Mouse (Mus musculus) left cerebral cortex, postnatal 25 days (tissue): ENCODE data around the gene 6030468B19Rik. TPM values are rescaled to one million over a fixed set of nuclear protein-coding genes. Genes with fewer than 3 reads are reported as not detected.
"Not testable (repeated sequence)": the region's sequence is repeated elsewhere in the genome, so short reads cannot be mapped to it uniquely, and the experiment has no call there.

Experiments used
- DNase-seq, 2 experiments: peaks; one replicate each; pipeline ENCODE4 v3.0.0; 2022; ENCODE audit warnings: low spot score in 2 of 2, mixed read lengths in 1 of 2
- intact Hi-C: fragments of 180-260 bp; cut with DNase I; formaldehyde crosslinking; loops from one replicate; pipeline ENCODE4 v1.15.1; 2025
- total RNA-seq, 2 experiments: library from RNA; stranded (reverse); gene quantifications; 2 replicates each; pipeline ENCODE4 v1.2.3; 2021

6030468B19Rik gene
- total RNA-seq, 2 experiments from 2014 or later, result 0.53 TPM; not detected in 1

DNA sequence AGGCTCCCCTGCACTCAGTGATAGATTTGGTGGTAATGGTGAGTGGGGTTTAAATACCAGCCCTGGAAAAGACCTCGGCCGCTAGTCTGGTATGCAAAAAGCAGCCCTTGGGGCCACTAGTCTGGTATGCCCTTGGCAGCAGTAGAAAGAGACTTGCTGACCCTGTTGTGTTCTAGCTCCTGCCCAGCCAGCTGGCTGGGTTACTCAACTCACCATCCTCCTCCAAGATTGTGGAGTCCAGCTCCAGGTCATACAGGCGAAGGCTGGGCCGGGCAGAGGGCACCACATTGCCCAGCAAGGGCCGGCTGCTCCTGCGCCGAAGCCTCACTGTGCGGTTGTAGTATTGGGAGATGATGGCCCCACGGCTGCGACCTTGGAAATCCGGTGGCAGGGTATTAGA is 19.4 kb upstream of the 6030468B19Rik start:
- DNase-seq, result no peak
- intact Hi-C loops, result no loop called here

DNA sequence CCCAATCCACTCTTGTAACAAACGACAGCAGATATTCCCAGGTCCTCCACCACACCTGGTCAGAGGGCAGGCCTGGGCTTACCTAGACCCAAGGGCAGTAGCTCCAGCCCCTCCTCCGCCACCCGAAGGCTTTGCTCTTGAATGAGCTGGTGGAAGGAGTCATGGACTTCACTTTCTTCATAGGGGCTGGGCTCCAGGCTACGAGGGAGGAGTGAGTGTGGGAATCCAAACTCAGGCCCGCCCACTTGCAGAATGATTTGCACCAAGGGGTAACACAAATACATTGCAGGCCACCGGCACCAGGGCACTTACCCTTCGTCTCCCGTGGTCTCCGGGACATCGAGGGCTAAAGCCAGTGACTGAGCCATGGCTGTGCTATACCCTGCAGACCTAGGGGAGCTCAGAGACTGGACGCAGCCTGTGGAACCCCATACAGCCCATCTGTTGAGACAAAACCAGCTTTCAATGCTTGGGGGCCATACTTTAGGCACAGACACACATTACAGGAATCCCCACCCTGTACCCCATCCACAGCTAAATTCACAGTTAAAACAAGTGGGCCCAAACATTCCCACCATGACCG is 18.5 kb upstream of the 6030468B19Rik start:
- DNase-seq, result no peak
- intact Hi-C loops, result no loop called here

DNA sequence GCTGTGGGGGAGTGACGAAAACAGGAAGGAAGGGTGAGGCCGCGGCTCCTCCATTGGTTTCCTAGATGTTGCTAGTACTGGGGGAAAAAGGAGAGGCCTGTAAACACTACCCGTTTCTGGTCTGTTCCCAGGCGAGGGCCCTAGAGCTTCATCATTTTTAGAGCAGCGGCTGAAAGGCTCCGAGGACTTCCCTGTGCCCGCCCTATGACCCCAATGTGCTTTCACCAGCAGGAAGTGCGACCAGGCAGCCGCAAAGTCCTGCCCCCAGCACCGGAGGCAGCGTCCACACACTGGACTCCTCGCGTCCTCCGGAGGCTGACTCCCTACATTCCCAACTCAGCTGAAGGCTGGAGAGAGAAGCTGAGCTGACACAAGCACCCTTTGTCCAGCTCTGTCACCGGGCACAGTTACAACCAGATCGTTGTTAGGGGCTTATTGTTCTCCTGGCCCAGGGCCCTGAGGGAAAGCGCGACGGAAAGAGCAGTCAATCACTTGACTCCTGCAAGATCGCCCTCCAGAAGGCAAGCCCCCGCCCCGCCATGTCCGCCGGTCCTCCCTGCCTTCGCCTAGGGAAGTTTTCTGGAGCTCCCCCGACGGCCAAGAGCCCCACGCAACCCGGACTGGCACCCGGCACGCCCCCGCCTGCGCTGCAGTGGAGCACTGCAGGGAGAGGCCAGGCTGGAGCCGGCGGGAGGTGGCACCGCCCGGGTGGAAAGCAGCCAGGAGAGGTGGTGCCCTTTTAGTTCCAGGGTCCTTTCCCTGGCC is 17.8 kb upstream of the 6030468B19Rik start:
- no peak for DNase-seq
- intact Hi-C loops, result no loop called here

DNA sequence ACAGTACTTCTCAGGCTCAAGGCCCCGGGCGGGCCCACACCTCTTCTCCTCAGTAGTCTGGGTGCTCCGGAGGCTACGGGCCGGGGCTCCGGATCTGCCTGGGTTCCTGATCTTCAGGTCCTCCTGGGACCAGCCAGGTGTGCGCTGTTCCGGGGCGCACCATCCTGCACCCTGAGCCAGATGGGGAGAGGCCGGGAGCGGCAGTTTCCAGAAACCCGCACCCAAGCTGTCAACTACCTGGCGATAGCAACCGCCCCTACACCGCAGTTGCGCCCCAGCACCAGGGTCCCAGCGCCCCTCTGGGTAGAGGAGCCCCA is 17.3 kb upstream of the 6030468B19Rik start:
- intact Hi-C loops, result no loop called here

DNA sequence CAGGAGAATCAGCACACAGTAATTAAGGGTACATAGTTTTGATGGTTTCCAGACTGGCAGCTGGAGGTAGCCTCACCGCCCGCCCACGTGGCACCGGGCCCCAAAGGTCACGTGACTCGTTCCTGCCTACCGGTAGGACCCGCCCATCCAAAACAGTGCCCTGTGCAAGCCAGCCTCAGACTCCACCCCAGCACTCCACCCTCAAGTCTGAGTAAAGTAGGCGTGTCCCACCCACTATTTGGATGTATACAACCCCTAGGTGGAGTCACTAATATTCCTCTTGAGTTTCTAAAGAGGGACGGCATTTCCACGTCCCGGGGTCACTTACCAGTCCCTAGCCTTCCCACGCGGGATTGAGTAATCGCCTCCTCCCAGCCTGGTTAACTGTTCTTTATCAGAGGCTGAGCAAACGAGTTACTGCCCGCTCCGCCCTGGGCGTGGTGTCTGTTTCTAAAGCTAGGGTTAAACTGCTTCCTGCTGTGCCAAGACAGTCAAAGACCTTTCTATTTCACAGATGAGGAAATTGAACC is 16.8 kb upstream of the 6030468B19Rik start:
- intact Hi-C loops, result no loop called here
- DNase-seq, result no peak

More for the DNA sequence above, 17.3 kb upstream of the 6030468B19Rik start:
- DNase-seq, result no peak

DNA sequence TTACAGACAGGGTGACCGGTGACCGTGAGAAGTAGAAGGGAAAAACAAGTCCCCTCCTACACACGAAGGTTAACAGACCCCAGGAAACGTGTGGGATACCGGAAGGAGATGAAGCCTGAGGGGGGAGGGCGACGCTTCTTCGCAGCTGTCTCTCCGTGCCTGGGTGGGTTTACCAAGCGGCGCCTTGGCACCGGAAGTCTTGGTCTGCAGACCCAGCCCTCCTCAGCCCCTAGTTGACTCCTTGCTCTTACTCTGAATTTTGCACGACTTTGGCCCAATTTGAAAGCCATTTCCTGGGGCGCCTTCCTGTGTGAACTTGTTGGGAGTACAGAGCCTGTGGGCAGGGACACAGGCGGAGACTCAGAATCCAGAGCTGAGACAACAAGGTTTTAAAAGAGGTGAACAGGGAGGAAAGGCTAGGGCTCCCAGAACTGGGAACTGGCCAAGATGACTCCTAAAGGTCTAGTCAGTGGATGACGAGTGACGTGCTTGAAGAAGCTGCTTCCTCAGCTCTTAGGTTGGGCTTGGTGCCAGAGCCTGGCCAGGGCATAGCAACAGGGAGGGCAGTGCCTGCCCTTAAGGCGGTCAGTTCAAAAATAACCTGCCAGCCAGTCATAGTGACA is 16.1 kb upstream of the 6030468B19Rik start:
- intact Hi-C loops, result no loop called here
- DNase-seq, result no peak

DNA sequence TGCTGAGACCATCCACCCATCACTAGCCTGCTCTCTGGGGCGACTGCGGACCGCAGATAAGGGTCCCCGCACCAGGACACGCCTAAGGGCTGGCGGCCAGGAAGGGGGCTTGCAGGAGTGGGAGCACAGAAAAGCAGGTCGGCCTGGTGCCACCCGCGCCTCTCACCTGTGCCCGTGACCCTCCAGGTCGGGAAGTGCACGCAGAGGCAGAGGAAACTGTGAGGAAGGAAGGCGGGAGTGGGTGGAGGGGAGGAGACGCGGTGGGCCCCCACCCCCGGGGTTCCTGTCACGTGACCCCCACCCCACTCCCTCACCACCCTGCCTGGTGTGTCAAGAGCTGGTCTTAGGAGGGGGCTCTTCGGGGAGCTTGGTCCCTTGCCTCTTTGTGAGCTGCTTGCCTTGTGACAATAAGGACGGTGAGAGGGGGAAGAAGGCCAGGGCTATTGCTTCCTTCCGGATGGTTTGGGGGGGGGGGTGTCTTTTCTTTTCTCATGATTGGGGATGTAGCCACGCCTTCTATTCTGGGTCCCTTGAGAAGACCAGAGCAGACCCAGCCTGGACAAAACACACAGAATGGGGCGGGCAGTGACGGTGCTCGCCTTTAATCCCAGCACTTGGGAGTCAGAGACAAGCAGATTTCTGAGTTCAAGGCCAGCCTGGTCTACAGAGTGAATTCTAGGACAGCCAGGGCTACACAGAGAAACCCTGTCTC is 15.3 kb upstream of the 6030468B19Rik start, which contains the start of the genes Tmc8 and Tmc6:
TSS of gene Tmc8 (plus strand) at position 84 of the 712 bp plus-strand sequence.
TSS of gene Tmc6 (minus strand) at position 206 of the 712 bp plus-strand sequence.
- DNase-seq, result no peak
- intact Hi-C loops, result no loop called here

DNA sequence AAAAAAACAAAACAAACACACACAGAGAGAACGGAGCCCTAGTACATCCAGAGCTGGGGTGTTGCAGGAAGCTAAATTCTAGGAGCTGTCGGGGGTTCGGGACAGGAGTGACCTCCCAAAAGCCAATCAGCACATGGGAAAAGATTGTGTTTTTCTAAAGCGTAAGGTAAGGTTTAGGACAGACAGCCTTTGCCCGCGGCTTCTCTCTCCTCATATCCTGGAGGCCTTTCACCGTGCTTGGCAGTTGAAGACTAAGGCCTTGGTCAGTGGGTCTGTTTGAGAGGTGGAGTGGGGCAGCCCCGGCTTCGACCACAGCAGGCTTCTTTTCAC is 14.8 kb upstream of the 6030468B19Rik start:
- DNase-seq, result no peak
- intact Hi-C loops, result no loop called here

DNA sequence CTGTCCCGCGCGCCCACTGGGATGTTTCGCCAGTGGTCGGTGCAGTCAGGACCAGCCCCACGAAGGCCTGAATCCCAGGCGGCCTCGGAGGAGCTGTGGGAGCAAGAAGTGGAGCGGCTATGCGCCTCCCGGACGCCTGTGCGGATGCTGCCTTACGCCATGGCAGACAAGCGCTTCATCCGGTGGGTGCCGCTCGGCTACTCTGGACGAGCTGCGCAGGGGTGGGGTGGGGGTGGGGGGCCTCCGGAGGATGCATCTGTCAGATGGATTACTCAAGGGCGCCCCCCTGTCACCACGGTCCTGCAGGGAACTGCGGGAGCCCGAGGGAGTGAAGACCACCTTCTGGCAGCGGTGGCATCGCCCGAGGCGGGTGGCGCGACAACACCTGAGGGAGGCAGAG is 14.4 kb upstream of the 6030468B19Rik start:
- DNase-seq, result no peak
- intact Hi-C loops, result no loop called here

DNA sequence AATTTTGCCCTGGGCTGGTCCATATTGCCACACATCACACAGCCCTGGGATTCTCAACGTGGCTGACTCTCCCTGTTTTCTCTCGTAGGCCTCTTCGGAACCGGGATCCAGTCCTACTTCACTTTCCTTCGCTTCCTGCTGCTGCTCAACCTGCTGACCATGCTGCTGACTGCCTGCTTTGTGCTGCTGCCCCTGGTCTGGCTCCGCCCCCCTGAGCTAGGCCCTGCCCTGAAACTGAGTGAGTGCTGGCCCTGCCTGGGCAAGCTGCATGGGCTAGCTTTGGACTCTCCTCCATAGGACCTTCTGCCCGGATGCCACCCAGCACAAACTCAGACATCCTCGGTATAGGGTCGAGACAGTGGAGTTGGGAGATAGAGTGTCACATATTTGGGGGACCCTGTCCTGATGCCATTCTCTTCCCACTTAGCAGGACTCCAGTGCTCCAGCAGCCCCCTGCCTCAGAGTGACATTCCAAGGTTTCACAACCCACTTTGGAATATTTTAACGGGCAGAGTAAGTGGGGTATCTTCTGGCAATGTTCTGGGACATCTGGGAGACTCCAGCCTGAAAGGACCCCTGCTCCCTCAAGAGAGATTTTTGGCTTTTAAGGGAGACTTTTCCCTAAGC is 13.7 kb upstream of the 6030468B19Rik start:
- intact Hi-C loops, result no loop called here
- DNase-seq, result no peak

DNA sequence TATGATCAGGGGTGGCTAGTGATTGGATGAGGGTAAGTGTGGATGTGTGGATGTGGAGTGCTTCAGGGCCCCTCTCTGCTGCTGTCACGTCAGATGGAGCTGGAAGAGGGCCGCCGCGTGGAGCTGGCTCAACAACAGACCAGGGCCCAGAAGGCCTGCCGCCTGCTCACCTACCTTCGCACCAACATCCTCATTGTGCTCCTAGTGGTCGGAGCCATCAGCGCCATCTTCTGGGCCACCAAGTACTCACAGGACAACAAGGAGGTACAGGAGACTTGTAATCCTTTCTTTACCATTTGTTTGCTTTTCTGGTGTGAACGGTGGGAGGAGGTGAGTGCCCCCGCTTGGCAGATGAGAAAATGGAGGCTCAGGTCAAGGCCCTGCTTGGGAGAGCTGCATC is 11.2 kb upstream of the 6030468B19Rik start:
- peak in 1 of 2 experiments; percentile 65 for DNase-seq
- intact Hi-C loops, result loop anchor here (2.0 kb wide), 1 partner anchor 77 kb away; no protein-coding TSS in a partner anchor

DNA sequence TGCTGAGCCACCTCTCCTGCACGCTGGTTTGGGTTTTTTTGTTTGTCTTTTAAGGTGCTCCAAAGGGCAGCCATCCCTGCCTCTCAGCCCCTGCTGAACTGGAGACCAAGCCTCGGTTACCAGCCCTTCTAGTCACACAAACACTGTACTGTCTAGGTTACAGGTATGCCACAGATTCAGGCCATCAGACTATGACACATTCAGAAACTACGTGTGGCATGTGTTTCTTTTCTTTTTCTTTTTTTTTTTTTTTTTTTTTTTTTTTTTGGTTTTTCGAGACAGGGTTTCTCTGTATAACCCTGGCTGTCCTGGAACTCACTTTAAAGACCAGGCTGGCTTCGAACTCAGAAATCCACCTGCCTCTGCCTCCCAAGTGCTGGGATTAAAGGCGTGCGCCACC is 9.0 kb upstream of the 6030468B19Rik start:
- intact Hi-C loops, DNase-seq: not testable (repeated sequence)

DNA sequence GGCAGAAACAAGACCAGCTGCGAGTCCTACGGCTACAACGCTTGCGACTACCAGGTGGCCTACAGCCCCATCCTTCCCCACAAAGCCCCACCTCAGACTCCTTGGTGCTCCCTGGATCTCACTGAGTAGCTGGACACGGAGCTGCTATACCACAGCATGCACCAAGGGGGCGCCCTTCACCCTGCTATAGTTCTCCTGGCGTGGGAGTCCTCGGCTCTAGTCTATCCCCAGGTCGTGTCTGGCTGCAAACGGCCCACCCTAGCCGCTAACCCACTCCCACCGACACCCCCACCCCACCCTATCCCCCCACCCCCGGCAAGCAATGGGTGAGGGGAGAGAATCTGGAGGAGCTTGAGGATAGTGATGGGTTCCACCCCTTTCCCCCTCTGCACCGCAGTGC is 7.2 kb upstream of the 6030468B19Rik start:
- peak in 1 of 2 experiments; percentile 66 for DNase-seq
- intact Hi-C loops, result loop anchor here (1.0 kb wide), 1 partner anchor 34 kb away; no protein-coding TSS in a partner anchor

DNA sequence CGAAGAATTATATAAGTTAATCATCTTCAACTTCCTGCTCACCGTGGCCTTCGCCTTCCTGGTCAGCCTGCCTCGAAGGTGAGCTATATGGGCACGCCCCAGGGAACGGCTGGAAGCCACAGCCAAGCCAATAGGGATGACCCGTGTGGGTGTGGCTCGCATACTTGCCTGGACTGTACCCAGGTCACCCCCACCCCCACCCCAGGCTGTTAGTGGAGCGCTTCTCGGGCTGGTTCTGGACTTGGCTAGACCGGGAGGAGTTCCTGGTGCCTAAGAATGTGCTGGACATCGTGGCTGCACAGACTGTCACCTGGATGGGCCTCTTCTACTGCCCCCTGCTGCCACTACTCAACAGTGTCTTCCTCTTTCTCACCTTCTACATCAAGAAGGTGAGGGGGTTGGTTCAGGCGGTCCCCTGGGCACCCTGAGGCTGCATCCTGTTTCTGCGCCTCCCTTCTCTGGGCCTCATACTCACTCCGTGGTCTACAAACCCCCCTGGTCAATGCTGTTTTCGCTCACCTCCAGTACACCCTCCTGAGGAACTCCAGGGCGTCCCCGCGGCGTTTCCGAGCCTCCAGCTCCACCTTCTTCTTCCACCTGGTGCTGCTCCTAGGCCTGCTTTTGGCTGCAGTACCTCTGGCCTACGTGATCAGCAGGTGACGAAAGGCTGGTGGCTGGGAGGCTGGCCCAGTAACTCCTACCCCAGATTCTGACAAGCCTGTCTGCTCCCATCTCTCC is 6.6 kb upstream of the 6030468B19Rik start:
- intact Hi-C loops, result loop anchor here (1.0 kb wide), 1 partner anchor 33 kb away; no protein-coding TSS in a partner anchor

DNA sequence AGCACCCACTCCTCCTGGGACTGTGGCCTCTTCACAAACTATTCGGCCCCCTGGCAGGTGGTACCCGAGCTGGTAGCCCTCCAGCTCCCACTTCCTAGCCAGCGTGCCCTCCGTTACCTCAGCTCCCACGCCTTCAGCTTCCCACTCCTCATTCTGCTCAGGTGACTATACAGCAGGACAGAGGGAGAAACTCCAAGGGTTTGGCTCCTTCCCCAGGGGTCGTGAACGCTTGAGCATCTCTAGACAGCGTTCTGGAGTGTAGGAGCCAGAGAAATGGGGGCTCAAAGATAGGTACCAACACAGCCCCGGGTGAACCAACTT is 6.1 kb upstream of the 6030468B19Rik start:
- DNase-seq, result no peak
- intact Hi-C loops, result no loop called here

More for the DNA sequence above, 6.6 kb upstream of the 6030468B19Rik start:
- DNase-seq, result no peak

DNA sequence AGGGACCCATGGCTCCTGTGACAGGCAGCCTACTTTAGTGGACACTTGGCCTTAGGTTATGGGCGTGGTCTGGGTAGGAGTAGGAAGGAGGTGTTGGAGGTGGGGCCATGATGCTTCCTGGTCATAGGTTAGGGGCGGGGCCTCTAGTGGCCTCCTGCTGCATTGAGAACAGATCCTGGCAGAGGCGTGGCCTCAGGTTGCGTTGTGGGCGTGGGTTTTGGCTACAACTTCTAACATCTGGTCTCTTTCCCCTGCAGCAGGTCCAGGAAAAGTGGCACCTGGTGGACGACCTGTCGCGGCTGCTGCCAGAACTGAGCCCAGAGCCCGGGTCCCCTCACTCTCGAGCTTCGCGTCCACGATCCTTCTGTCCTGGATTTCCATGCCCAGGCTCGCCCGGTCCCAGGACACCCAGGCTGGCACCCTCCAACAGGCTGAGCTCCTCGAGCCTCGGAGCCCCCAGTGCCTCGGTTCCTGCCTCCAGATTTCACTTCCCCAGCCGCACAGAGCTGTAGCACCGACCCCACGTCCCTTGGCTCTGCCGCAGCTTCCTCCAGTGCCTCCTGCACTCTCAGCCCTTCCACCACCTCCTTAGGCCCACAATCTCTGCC is 5.1 kb upstream of the 6030468B19Rik start:
- intact Hi-C loops, result no loop called here
- no peak for DNase-seq

DNA sequence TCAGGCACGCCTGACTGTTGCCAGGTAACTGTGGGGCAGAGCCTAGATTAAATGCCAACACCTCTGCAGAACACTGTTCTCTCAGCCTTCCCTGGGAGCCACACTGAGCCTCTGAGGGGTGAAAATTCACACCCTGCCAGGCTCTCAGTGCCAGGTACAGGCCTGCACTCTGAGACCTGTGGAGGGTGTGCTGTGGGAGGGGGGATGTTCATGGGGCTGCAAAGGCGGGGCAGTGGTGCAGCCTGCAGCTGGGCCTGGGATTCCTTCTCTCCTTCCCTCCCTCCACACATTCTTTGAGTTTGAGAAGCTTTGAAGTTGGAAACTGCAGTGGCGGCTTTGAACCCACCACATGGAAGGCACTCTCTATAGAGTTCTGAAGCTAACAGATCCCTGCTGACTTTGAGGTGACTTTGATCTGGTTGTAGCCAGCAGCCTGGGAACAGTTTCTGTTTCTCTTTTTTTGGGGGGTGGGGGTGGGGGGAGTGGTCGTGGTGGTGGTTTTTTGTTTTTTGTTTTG is 3.4 kb upstream of the 6030468B19Rik start:
- intact Hi-C loops, result no loop called here
- no peak for DNase-seq

DNA sequence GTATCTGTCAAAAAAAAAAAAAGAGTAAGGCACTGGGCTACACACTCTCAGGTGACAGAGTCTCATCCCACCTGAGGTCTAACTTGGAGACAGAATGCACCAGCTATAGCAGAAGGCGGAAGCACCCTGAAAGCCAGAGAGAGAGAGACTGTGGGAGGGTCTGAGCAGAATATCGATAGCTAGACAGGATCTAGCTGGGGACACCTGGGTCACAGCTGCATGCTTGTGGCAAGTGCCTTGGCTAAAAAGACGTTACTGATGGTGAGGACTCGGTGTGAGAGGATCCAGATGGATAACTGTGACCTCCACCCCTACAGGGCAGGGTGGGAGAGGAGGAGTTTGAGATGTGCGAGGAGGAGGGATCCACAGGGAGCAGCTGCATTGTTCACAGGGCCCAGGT is 506 bp upstream of the 6030468B19Rik start:
- intact Hi-C loops, result no loop called here
- DNase-seq, result no peak
